Mouse (Mus musculus) neural tube, embryonic 15.5 days (tissue): ENCODE data around the gene Bend4. TPM values are rescaled to one million over a fixed set of nuclear protein-coding genes. Genes with fewer than 3 reads are reported as not detected.

Experiments used
- ATAC-seq: fragments of 200-750 bp; cut with Nextera tagmentation; 2 replicates; pipeline ENCODE4 v1.8.0; 2017; ENCODE audit warnings: mild to moderate bottlenecking, moderate TSS enrichment, moderate library complexity; ENCODE audit not compliant: low FRiP score
- H3K27ac ChIP-seq: fragments of 300-500 bp; sonication (generic); replicated peaks from 2 replicates; pipeline ENCODE4 v1.5.1; 2015; ENCODE audit warnings: mild to moderate bottlenecking, inconsistent platforms
- H3K27me3 ChIP-seq: fragments of 300-500 bp; sonication (generic); replicated peaks from 2 replicates; pipeline ENCODE4 v1.6.1; 2015; ENCODE audit warnings: inconsistent platforms
- H3K36me3 ChIP-seq: fragments of 300-500 bp; sonication (generic); 2 replicates; pipeline ENCODE4 v1.6.1; 2015; ENCODE audit warnings: inconsistent platforms
- H3K4me1 ChIP-seq: fragments of 300-500 bp; sonication (generic); 2 replicates; pipeline ENCODE4 v1.6.1; 2015; ENCODE audit warnings: inconsistent platforms
- H3K4me2 ChIP-seq: fragments of 300-500 bp; sonication (generic); 2 replicates; pipeline ENCODE4 v1.6.1; 2015; ENCODE audit warnings: inconsistent platforms, mild to moderate bottlenecking, moderate library complexity
- H3K4me3 ChIP-seq: fragments of 300-500 bp; sonication (generic); replicated peaks from 2 replicates; pipeline ENCODE4 v1.5.1; 2015; ENCODE audit warnings: mild to moderate bottlenecking, inconsistent platforms
- H3K9ac ChIP-seq: fragments of 300-500 bp; sonication (generic); replicated peaks from 2 replicates; pipeline ENCODE4 v1.6.1; 2015; ENCODE audit warnings: mild to moderate bottlenecking, inconsistent platforms
- H3K9me3 ChIP-seq: fragments of 300-500 bp; sonication (generic); replicated peaks from 2 replicates; pipeline ENCODE4 v1.6.1; 2016; ENCODE audit warnings: inconsistent platforms
- WGBS: fragments of 180-500 bp; shearing (Covaris S2); methylation state at CpG from one replicate; pipeline ENCODE4 v1.1.7; 2015; ENCODE audit warnings: mixed read lengths; 5-methylcytosine and 5-hydroxymethylcytosine counted together
- polyA plus RNA-seq: library from polyadenylated mRNA; unstranded; fragments of >200 nt; fragmentation: Nextera tagmentation; extraction: Ambion mirVana; gene quantifications from 2 replicates; pipeline ENCODE4 v1.2.1, GENCODE M21; 2015

The Bend4 gene
- polyA plus RNA-seq, 1 experiment from 2014 or later, result 12.1 TPM

GRCm38 (mm10) chr5:67444217-67445050 lies 16.3 kb upstream of the Bend4 start:
- peak; percentile 31; the same call in 1 of the 2 replicates for ATAC-seq
- Histone ChIP-seq H3K4me3 (no peak overlapping the region), H3K27me3 (no peaks in the 10 kb centered on the region), H3K4me2 (0 out of 2 replicates have a peak overlapping the region, but pooled peaks have one; percentile 9), H3K36me3 (no peaks in the 10 kb centered on the region), H3K27ac (no peak overlapping the region), H3K4me1 (peaks cover 7% of the 10 kb centered on the region; the same call in 1 of the 2 replicates), H3K9me3 (no peaks in the 10 kb centered on the region), H3K9ac (no peak overlapping the region)
- 30% methylated on average over 17 of the region's 17 CpGs for WGBS

GRCm38 (mm10) chr5:67442813-67443450 lies 14.8 kb upstream of the Bend4 start:
- no peak for ATAC-seq
- H3K9me3 ChIP-seq, result no peaks in the 10 kb centered on the region
- 59% methylated on average over 6 of the region's 6 CpGs for WGBS

GRCm38 (mm10) chr5:67440563-67440962 lies 12.5 kb upstream of the Bend4 start:
- H3K27ac ChIP-seq, result no peak overlapping the region
- no peak for ATAC-seq
- no peaks in the 10 kb centered on the region for H3K27me3 ChIP-seq
- peaks cover 9% of the 10 kb centered on the region; the same call in 1 of the 2 replicates for H3K4me1 ChIP-seq
- WGBS, result 92% methylated on average over 8 of the region's 8 CpGs
- H3K4me3 ChIP-seq, result no peak overlapping the region
- no peaks in the 10 kb centered on the region for H3K9me3 ChIP-seq
- no peaks in the 10 kb centered on the region for H3K36me3 ChIP-seq
- H3K4me2 ChIP-seq, result no peak overlapping the region
- H3K9ac ChIP-seq, result no peak overlapping the region

More at GRCm38 (mm10) chr5:67442813-67443450, 14.8 kb upstream of the Bend4 start:
- Histone ChIP-seq H3K4me3 (no peak overlapping the region), H3K4me1 (peaks cover 7% of the 10 kb centered on the region; the same call in 1 of the 2 replicates), H3K9ac (no peak overlapping the region), H3K27me3 (no peaks in the 10 kb centered on the region), H3K36me3 (no peaks in the 10 kb centered on the region), H3K27ac (no peak overlapping the region), H3K4me2 (no peak overlapping the region)

- peak; percentile 41; the same call in 1 of the 2 replicates for ATAC-seq
- H3K27me3 ChIP-seq, result no peaks in the 10 kb centered on the region
- 41% methylated on average over 2 of the region's 2 CpGs for WGBS
- no peak overlapping the region for H3K27ac ChIP-seq
- H3K4me3 ChIP-seq, result no peak overlapping the region
- no peaks in the 10 kb centered on the region for H3K36me3 ChIP-seq
- no peaks in the 10 kb centered on the region for H3K9me3 ChIP-seq
- H3K4me2 ChIP-seq, result no peak overlapping the region
- no peak overlapping the region for H3K9ac ChIP-seq
- 0 out of 2 replicates have a peak, but pooled peaks cover 3% of the 10 kb centered on the region for H3K4me1 ChIP-seq
These were observed 9.3 kb upstream of the Bend4 start for GRCm38 (mm10) chr5:67437403-67437802.

- Histone ChIP-seq H3K27me3 (no peaks in the 10 kb centered on the region), H3K36me3 (no peaks in the 10 kb centered on the region), H3K9me3 (no peaks in the 10 kb centered on the region), H3K9ac (peak overlapping the region; percentile 80), H3K4me3 (peak overlapping the region; percentile 77), H3K4me2 (peak overlapping the region; percentile 83), H3K4me1 (peaks cover 35% of the 10 kb centered on the region), H3K27ac (peak overlapping the region; percentile 82)
- ATAC-seq, result peak; percentile 49
- WGBS, result under 1% methylated on average over 105 of the region's 121 CpGs
These were observed 1.4 kb downstream of the Bend4 start for GRCm38 (mm10) chr5:67426478-67427442.

GRCm38 (mm10) chr5:67426011-67426410 lies 2.1 kb downstream of the Bend4 start:
- peaks cover 35% of the 10 kb centered on the region for H3K4me1 ChIP-seq
- no peaks in the 10 kb centered on the region for H3K9me3 ChIP-seq
- WGBS, result 9% methylated on average over 5 of the region's 5 CpGs
- peak overlapping the region; percentile 83 for H3K4me2 ChIP-seq
- ATAC-seq, result no peak
- H3K36me3 ChIP-seq, result no peaks in the 10 kb centered on the region
- H3K27me3 ChIP-seq, result no peaks in the 10 kb centered on the region
- peak overlapping the region; percentile 80 for H3K9ac ChIP-seq
- peak overlapping the region; percentile 77 for H3K4me3 ChIP-seq
- H3K27ac ChIP-seq, result no peak overlapping the region

- Histone ChIP-seq H3K4me2 (peak overlapping the region; percentile 83; the same call in 1 of the 2 replicates), H3K27me3 (no peaks in the 10 kb centered on the region), H3K9me3 (no peaks in the 10 kb centered on the region), H3K36me3 (no peaks in the 10 kb centered on the region), H3K27ac (0 out of 2 replicates have a peak overlapping the region, but pooled peaks have one; percentile 9), H3K4me3 (no peak overlapping the region), H3K9ac (no peak overlapping the region), H3K4me1 (peaks cover 35% of the 10 kb centered on the region)
- 27% methylated on average over 3 of the region's 3 CpGs for WGBS
- ATAC-seq, result no peak
These were observed 3.5 kb downstream of the Bend4 start for GRCm38 (mm10) chr5:67424636-67425035.

GRCm38 (mm10) chr5:67423963-67424362 lies 4.1 kb downstream of the Bend4 start:
- Histone ChIP-seq H3K27ac (no peak overlapping the region), H3K4me1 (peaks cover 35% of the 10 kb centered on the region), H3K36me3 (no peaks in the 10 kb centered on the region), H3K4me3 (no peak overlapping the region), H3K9me3 (no peaks in the 10 kb centered on the region), H3K27me3 (no peaks in the 10 kb centered on the region), H3K4me2 (peak overlapping the region; percentile 28), H3K9ac (no peak overlapping the region)
- WGBS, result 30% methylated on average over 2 of the region's 2 CpGs
- no peak for ATAC-seq

- ATAC-seq, result no peak
- 28% methylated on average over 9 of the region's 9 CpGs for WGBS
- peak overlapping the region; percentile 36; the same call in 1 of the 2 replicates for H3K9ac ChIP-seq
- H3K4me3 ChIP-seq, result no peak overlapping the region
- peak overlapping the region; percentile 45; the same call in 1 of the 2 replicates for H3K27ac ChIP-seq
- peaks cover 35% of the 10 kb centered on the region for H3K4me1 ChIP-seq
- H3K9me3 ChIP-seq, result no peaks in the 10 kb centered on the region
- H3K4me2 ChIP-seq, result peak overlapping the region; percentile 28
- H3K27me3 ChIP-seq, result no peaks in the 10 kb centered on the region
- no peaks in the 10 kb centered on the region for H3K36me3 ChIP-seq
These were observed 4.8 kb downstream of the Bend4 start for GRCm38 (mm10) chr5:67423326-67423725.

GRCm38 (mm10) chr5:67419407-67419806 lies 8.7 kb downstream of the Bend4 start:
- H3K4me1 ChIP-seq, result peaks cover 5% of the 10 kb centered on the region
- H3K9me3 ChIP-seq, result no peaks in the 10 kb centered on the region
- H3K9ac ChIP-seq, result no peak overlapping the region
- H3K27ac ChIP-seq, result no peak overlapping the region
- no peak overlapping the region for H3K4me2 ChIP-seq
- H3K27me3 ChIP-seq, result no peaks in the 10 kb centered on the region
- 0 out of 2 replicates have a peak, but pooled peaks cover 4% of the 10 kb centered on the region for H3K36me3 ChIP-seq
- no peak for ATAC-seq
- 84% methylated on average over 4 of the region's 4 CpGs for WGBS
- no peak overlapping the region for H3K4me3 ChIP-seq

- Histone ChIP-seq H3K4me3 (no peak overlapping the region), H3K36me3 (0 out of 2 replicates have a peak, but pooled peaks cover 3% of the 10 kb centered on the region), H3K9ac (no peak overlapping the region), H3K4me1 (no peaks in the 10 kb centered on the region), H3K4me2 (no peak overlapping the region), H3K9me3 (no peaks in the 10 kb centered on the region), H3K27ac (no peak overlapping the region), H3K27me3 (no peaks in the 10 kb centered on the region)
- no peak for ATAC-seq
- WGBS, result 79% methylated on average over 7 of the region's 7 CpGs
These were observed 16.6 kb downstream of the Bend4 start for GRCm38 (mm10) chr5:67411475-67411874.
